Mouse (Mus musculus): ENCODE measurements around the gene Peli1.

Gene Peli1

DNA sequence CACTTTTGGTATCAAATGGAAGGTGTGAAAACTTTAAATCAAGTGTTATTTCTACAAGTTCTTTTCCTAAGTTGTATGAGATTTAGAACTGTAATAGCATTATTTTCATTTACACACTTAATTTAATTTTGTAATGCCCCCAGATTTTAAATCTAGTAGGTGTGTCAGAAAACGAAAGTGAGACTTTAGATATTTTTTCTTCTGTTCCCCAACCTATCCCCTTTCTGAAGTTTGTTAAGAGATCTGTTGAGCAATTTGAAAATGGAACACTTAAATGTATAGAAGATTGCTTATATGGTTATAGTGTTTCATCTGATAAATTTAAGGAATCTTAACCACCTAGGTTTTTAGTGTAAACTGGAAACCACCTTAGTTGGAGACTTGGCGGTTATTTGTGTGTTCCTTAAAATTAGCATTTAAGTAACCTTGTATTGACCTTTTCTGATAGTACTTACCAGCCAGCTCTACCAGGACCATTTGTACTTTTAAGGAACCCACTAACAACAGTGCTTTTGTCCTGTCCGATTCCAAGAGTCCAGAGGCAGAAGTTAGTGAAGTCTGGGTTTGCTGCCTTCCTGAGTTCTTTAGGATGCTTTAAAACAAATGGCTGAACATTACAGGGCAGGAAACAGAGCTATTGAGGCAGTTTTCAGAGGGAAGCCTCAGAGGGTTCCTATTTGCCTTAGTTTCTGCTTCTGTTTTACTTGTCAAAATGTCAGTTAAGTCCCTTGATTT is 2.2 kb downstream of the Peli1 start:
- peak; percentile 10 for DNase-seq (ENCODE audit: low spot score)

DNA sequence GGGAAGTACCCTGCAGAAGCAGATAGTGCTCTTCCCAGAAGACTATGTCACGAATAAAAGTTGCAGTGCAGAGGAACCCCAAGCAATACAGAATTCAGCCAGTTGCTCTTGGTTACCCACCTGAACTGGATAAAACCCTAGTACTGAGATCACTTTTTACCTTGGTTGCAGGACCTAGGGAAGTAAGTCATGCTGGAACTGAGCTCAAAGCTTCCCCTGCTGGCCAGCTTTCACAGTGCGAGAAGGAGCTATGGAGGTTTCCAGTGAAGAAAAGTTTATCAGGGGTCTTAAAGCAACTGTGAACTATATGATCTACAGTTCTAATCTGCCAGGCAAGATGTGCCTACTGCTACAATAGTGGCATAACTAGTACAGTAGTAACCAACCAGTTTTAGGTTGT is 5.5 kb downstream of the Peli1 start:
- no peak for DNase-seq (ENCODE audit: low spot score)

DNA sequence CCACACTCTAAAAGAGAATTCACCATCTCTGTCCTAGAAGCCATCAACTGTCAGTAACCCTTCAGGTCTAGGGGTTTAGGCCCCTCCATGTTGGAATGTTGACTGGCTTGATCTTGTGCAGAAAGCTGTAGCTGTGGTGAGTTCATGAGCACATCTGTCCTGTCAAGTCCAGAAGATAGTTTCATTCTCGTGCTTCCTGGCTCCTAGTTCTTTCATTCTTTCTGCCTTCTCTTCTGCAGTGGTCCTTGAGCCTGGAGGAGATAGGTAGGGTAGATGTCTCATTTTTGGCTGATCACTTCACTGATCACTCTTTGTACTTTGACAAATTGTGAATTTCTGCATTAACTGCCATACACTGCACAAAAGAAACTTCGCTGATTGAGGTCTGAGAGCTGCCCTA is 7.4 kb downstream of the Peli1 start:
- DNase-seq (ENCODE audit: low spot score), result no peak

DNA sequence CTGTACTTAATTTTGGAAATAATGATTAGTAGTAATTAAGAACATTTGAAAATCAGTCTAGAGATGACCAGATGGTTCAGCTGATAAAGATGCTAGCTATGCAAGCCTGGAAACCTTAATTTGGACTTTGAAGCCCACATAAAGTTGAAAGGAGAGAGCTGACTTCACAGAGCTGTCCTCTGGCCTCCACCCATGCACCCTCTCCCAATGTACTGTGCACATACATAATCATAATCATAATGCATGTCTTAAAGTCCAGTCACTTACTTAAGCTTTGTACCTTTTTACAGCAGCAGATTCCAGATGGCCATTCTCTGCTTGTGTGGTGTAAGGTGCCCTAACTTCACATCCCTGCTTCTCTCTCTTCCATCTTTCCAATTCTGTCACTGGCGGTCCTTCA is 9.6 kb downstream of the Peli1 start:
- DNase-seq (ENCODE audit: low spot score), result no peak

- DNase-seq (ENCODE audit: low spot score), result no peak
Observed at GRCm38 (mm10) chr11:21101286-21101685, 10.2 kb downstream of the Peli1 start.

GRCm38 (mm10) chr11:21102273-21103005 is 11.3 kb downstream of the Peli1 start:
- no peak for DNase-seq (ENCODE audit: low spot score)

GRCm38 (mm10) chr11:21103186-21103585 is 12.1 kb downstream of the Peli1 start:
- DNase-seq (ENCODE audit: low spot score), result no peak

- no peak for DNase-seq (ENCODE audit: low spot score)
Observed at GRCm38 (mm10) chr11:21105393-21105792, 14.3 kb downstream of the Peli1 start.

DNA sequence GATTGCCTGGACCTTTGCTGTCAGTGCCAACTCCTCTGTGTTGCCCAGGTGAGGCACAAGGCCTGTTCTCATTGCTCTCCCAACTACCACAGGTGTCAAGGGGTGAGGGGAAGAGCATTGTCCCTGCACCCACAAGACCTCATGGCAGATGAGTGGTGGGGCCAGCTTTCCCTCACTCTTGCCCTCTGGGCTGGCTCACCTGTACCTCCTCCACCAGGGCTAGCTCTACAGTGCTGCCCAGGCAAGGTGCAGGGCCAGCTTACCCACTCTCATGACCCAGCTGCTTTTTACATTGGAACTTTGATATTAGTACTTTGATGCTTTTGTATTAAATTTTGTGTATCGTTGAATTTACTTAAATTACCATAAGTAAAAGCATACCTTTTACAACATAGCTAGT is 16.0 kb downstream of the Peli1 start:
- no peak for DNase-seq (ENCODE audit: low spot score)

DNA sequence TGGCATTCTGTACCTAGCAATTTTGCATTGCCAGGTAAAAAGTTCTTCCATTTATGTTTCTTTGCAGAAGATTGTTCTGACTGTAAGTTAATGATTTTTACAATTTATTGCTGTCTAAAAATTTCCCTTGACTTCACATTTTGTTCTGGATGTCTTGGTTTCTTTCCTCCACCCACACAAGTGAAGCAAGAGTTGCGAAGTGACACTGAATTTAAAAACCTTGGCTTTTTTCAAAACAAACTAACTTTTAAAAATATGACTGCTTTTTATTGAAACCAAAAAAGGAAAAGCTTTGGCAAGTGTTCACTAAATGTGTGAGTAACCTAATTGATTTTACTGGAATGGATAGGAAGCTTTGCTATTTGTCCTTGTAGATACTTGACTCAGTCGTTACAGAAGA is 18.2 kb downstream of the Peli1 start:
- DNase-seq (ENCODE audit: low spot score), result peak; percentile 49

DNA sequence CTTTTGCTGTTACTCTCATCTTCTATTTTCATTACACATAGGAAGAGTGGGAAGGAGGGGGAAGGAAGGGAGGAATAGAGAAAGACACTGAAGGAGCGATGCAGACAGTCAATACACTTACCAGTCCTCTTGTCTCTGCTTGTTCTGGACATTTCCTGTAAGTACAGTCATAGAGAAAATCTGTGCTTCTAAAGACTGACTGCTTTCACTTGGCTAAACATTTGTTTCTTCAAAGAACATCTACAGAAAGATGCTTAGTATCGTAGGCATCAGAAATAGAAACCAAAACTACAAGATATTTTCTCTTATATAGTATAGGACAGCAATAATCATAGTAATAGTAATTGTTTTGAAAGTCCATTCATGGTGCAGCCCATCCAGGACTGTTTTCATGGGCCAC is 23.4 kb downstream of the Peli1 start:
- DNase-seq (ENCODE audit: low spot score), result no peak

GRCm38 (mm10) chr11:21115804-21116203 is 24.7 kb downstream of the Peli1 start:
- no peak for DNase-seq (ENCODE audit: low spot score)

- no peak for DNase-seq (ENCODE audit: low spot score)
Observed at GRCm38 (mm10) chr11:21116623-21117295, 25.7 kb downstream of the Peli1 start.

- DNase-seq (ENCODE audit: low spot score), result no peak
Observed at GRCm38 (mm10) chr11:21121737-21122136, 30.6 kb downstream of the Peli1 start.

GRCm38 (mm10) chr11:21122399-21122798 is 31.3 kb downstream of the Peli1 start:
- DNase-seq (ENCODE audit: low spot score), result no peak

GRCm38 (mm10) chr11:21131692-21132091 is 40.6 kb downstream of the Peli1 start:
- no peak for DNase-seq (ENCODE audit: low spot score)

- DNase-seq (ENCODE audit: low spot score), result no peak
Observed at GRCm38 (mm10) chr11:21134875-21135451, 43.9 kb downstream of the Peli1 start.

DNA sequence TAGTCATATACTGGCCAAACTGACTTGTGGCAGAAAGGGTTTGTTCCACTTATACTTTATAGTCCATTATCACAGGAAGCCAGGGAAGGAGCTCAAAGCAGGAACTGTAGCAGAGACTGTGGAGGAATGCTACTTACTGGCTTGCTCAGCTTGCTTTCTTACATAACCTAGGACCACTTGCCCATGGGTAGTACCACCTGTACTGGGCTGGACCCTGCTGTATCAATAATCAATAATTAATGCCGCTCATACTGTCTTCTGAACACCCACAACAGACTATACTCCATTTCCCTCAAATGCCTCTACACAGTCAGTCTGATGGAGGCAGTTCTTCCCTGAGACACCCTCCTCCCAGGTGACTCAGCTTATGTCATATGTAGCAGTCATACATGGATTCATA is 48.4 kb downstream of the Peli1 start:
- no peak for DNase-seq (ENCODE audit: low spot score)

DNA sequence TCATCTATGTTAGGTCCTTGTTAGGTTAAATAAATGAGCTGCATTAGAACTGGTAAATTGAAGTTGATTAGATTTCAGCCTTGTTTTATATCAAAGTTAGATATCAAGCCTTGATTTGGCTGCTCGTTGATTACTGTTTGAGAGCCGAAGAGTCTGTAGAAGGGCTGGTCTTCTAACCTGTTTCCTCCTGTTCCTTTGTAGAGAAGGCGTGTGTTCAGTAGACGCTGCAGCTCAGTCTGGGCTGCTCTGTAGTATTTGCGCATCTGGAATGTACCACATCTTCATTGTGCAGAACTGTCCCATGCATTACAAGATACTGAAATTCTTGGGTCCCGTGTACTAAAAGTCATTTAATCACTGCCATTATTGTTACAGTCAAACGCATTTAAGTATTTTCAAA is 50.2 kb downstream of the Peli1 start:
- no peak for DNase-seq (ENCODE audit: low spot score)

- DNase-seq (ENCODE audit: low spot score), result no peak
Observed at GRCm38 (mm10) chr11:21141755-21142154, 50.7 kb downstream of the Peli1 start.

- DNase-seq (ENCODE audit: low spot score), result no peak
Observed at GRCm38 (mm10) chr11:21149476-21149875, 58.4 kb downstream of the Peli1 start.

GRCm38 (mm10) chr11:21150316-21150715 is 59.2 kb downstream of the Peli1 start:
- no peak for DNase-seq (ENCODE audit: low spot score)

DNA sequence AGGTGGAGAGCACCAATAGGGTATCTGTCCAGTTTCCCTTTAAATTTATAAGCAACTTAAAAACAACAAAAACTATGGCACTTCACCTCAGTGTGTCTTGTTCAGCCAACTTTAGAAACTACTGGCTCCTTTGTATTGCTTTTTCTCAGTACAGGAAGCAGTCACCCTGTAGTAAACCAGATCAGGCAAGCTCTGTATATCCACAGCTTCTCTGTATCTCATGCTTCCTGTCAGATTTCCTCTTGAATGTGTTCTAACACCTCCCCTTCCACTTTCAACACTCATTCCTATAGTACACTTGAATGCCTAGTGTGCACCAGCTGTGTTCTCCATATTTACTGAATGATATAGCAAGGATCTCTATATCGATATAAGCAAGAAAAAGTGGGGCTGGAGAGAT is 60.6 kb downstream of the Peli1 start:
- no peak for DNase-seq (ENCODE audit: low spot score)
